In the genomic region with DNA sequence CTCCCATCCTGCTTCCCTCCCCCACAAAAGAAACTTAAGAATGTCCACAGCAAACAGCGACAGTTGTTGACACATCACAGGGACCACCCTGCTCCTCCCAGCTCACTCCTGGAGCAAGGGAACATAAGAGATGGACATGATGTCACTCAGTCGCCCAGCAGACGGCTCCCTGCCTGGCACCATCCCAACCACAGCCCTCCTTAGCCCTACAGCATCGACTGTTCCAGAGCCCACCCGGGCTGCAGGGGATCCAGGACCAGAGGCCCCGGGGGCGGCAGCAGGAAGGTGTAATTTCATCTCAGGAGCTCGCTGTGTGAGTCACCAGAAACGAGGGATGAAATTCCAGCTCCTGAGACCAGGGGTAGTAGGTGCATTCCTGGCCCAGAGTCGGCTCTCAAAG, we compare ENCODE assay signal across 8 mouse cellular contexts. TPM values are rescaled to one million over a fixed set of nuclear protein-coding genes. Genes with fewer than 3 reads are reported as not detected.
A peak's percentile ranks its signal among the peaks of the same experiment; 100 is the strongest.
DNase-seq lines count a peak whose midpoint lies in the region; ATAC-seq lines count a peak whose summit lies in the region.
"Had no signal": no experiment of that assay in that cellular context is flagged by ENCODE, and none has a peak within 500 bp of the region (broad histone marks: within the 10 kb centered on the region; RNA-seq: fewer than 3 reads in every experiment).

No protein-coding gene starts in this region.

- H3K9me3 ChIP-seq in heart, embryonic 14.5 days (ENCODE audit: control insufficient read depth, low read length), result 0 out of 2 replicates have a peak, but pooled peaks cover 3% of the 10 kb centered on the region
- H3K9me3 ChIP-seq in midbrain, embryonic 14.5 days (ENCODE audit: control insufficient read depth, low read length), result peaks cover 6% of the 10 kb centered on the region; the same call in 1 of the 2 replicates
- no peaks in the 10 kb centered on the region for H3K9me3 ChIP-seq in midbrain, embryonic 16.5 days (replicated peaks; ENCODE audit: control insufficient read depth, low read length, poor library complexity, severe bottlenecking)
- H3K9me3 ChIP-seq in forebrain, embryonic 14.5 days (replicated peaks; ENCODE audit: control insufficient read depth, low read length), result no peaks in the 10 kb centered on the region
- H3K9me3 ChIP-seq in stomach, embryonic 16.5 days (replicated peaks; ENCODE audit: control insufficient read depth, low read length), result peaks cover 5% of the 10 kb centered on the region; the same call in 1 of the 2 replicates

- H3K27me3 ChIP-seq in heart, embryonic 14.5 days (ENCODE audit: control insufficient read depth, insufficient read depth, low read length), result no peaks in the 10 kb centered on the region
- no peaks in the 10 kb centered on the region for H3K27me3 ChIP-seq in midbrain, embryonic 14.5 days (ENCODE audit: control insufficient read depth, insufficient read depth, low read length)
- no peaks in the 10 kb centered on the region for H3K27me3 ChIP-seq in midbrain, embryonic 16.5 days (ENCODE audit: control insufficient read depth, insufficient read depth, low read depth, low read length)
- H3K27me3 ChIP-seq in forebrain, embryonic 14.5 days (replicated peaks; ENCODE audit: control insufficient read depth, insufficient read depth, low read length), result no peaks in the 10 kb centered on the region
- H3K27me3 ChIP-seq in stomach, embryonic 16.5 days (ENCODE audit: control insufficient read depth, insufficient read depth, low read length), result no peaks in the 10 kb centered on the region

- H3K4me2 ChIP-seq in heart, embryonic 14.5 days (ENCODE audit: low read length), result peak overlapping the region; percentile 26
- no peak overlapping the region for H3K4me2 ChIP-seq in midbrain, embryonic 14.5 days (ENCODE audit: low read length)
- no peak overlapping the region for H3K4me2 ChIP-seq in midbrain, embryonic 16.5 days (ENCODE audit: low read length)
- no peak overlapping the region for H3K4me2 ChIP-seq in forebrain, embryonic 14.5 days (ENCODE audit: low read length)
- 0 out of 2 replicates have a peak overlapping the region, but pooled peaks have one; percentile 33 for H3K4me2 ChIP-seq in stomach, embryonic 16.5 days (ENCODE audit: low read depth, low read length)

- H3K4me1 ChIP-seq in heart, embryonic 14.5 days (ENCODE audit: control insufficient read depth in 2 of 2, insufficient read depth in 2 of 2, low read length in 2 of 2), result peaks cover 26 to 39% of the 10 kb centered on the region in 2 experiments
- 0 out of 2 replicates have a peak, but pooled peaks cover 6% of the 10 kb centered on the region for H3K4me1 ChIP-seq in midbrain, embryonic 14.5 days (ENCODE audit: control insufficient read depth, insufficient read depth, low read length)
- peaks cover 2% of the 10 kb centered on the region; the same call in 1 of the 2 replicates for H3K4me1 ChIP-seq in midbrain, embryonic 16.5 days (ENCODE audit: control insufficient read depth, insufficient read depth, low read length)
- no peaks in the 10 kb centered on the region for H3K4me1 ChIP-seq in forebrain, embryonic 14.5 days (ENCODE audit: control insufficient read depth, insufficient read depth, low read length)
- H3K4me1 ChIP-seq in stomach, embryonic 16.5 days (ENCODE audit: control insufficient read depth, insufficient read depth, low read length), result peaks cover 26% of the 10 kb centered on the region

- ATAC-seq in heart, embryonic 14.5 days (ENCODE audit: insufficient number of reproducible peaks, insufficient read depth, low FRiP score, low read depth), result no peak
- ATAC-seq in midbrain, embryonic 14.5 days (ENCODE audit: low FRiP score, low TSS enrichment), result no peak
- no peak for ATAC-seq in midbrain, embryonic 16.5 days
- peak; percentile 48; the same call in 1 of the 2 replicates for ATAC-seq in forebrain, embryonic 14.5 days
- ATAC-seq in stomach, embryonic 16.5 days (ENCODE audit: insufficient read depth, low FRiP score), result no peak

- peaks cover 11% of the 10 kb centered on the region; the same call in 1 of the 2 replicates for H3K36me3 ChIP-seq in heart, embryonic 14.5 days (ENCODE audit: control insufficient read depth, insufficient read depth, low read length)
- 0 out of 2 replicates have a peak, but pooled peaks cover 8% of the 10 kb centered on the region for H3K36me3 ChIP-seq in midbrain, embryonic 14.5 days (ENCODE audit: control insufficient read depth, insufficient read depth, low read length)
- H3K36me3 ChIP-seq in midbrain, embryonic 16.5 days (ENCODE audit: control insufficient read depth, insufficient read depth, low read length), result peaks cover 7% of the 10 kb centered on the region; the same call in 1 of the 2 replicates
- H3K36me3 ChIP-seq in forebrain, embryonic 14.5 days (ENCODE audit: control insufficient read depth, insufficient read depth, low read length), result peaks cover 10% of the 10 kb centered on the region
- H3K36me3 ChIP-seq in stomach, embryonic 16.5 days (ENCODE audit: control insufficient read depth, insufficient read depth, low read length), result peaks cover 9% of the 10 kb centered on the region; the same call in 1 of the 2 replicates

- no peak overlapping the region for H3K4me3 ChIP-seq in heart, embryonic 14.5 days (ENCODE audit: control insufficient read depth in 1 of 2, insufficient read depth in 1 of 2, low read depth in 1 of 2, low read length in 2 of 2)
- no peak overlapping the region for H3K4me3 ChIP-seq in midbrain, embryonic 14.5 days (replicated peaks; ENCODE audit: low read depth, low read length)
- H3K4me3 ChIP-seq in midbrain, embryonic 16.5 days (ENCODE audit: low read depth, low read length), result no peak overlapping the region
- H3K4me3 ChIP-seq in forebrain, embryonic 14.5 days (ENCODE audit: low read depth, low read length), result no peak overlapping the region
- no peak overlapping the region for H3K4me3 ChIP-seq in stomach, embryonic 16.5 days (replicated peaks; ENCODE audit: low read length)

- DNase-seq in heart, postnatal 36 days, result no peak
- DNase-seq in midbrain, embryonic 14.5 days, result no peak
- no peak for DNase-seq in forebrain, embryonic 14.5 days (ENCODE audit: low spot score)
- no peak for DNase-seq in retina, embryonic 14.5 days (ENCODE audit: low spot score)
- DNase-seq: layer of hippocampus, adult 9-11 months had no signal

- peak overlapping the region; percentile 83 to 97 for H3K27ac ChIP-seq in heart, embryonic 14.5 days (replicated peaks in 1 of 2; ENCODE audit: control insufficient read depth in 1 of 2, insufficient read depth in 1 of 2, low read depth in 2 of 2, low read length in 2 of 2)
- 0 out of 2 replicates have a peak overlapping the region, but pooled peaks have one; percentile 52 for H3K27ac ChIP-seq in midbrain, embryonic 14.5 days (replicated peaks; ENCODE audit: low read depth, low read length)
- no peak overlapping the region for H3K27ac ChIP-seq in midbrain, embryonic 16.5 days (ENCODE audit: low read length)
- H3K27ac ChIP-seq in forebrain, embryonic 14.5 days (ENCODE audit: low read depth, low read length), result no peak overlapping the region; the same call in 1 of the 2 replicates
- H3K27ac ChIP-seq in stomach, embryonic 16.5 days (ENCODE audit: low read length), result peak overlapping the region; percentile 95

- H3K9ac ChIP-seq in heart, embryonic 14.5 days (ENCODE audit: low read length), result peak overlapping the region; percentile 51
- no peak overlapping the region for H3K9ac ChIP-seq in midbrain, embryonic 14.5 days (replicated peaks; ENCODE audit: low read length)
- no peak overlapping the region for H3K9ac ChIP-seq in midbrain, embryonic 16.5 days (ENCODE audit: low read depth, low read length)
- no peak overlapping the region for H3K9ac ChIP-seq in forebrain, embryonic 14.5 days (ENCODE audit: low read length)
- H3K9ac ChIP-seq in stomach, embryonic 16.5 days (ENCODE audit: low read length), result peak overlapping the region; percentile 51

- 10% methylated on average over 10 of the region's 10 CpGs for WGBS in heart, embryonic 14.5 days
- WGBS in midbrain, embryonic 14.5 days, result 77% methylated on average over 10 of the region's 10 CpGs
- WGBS in midbrain, embryonic 16.5 days, result 74% methylated on average over 10 of the region's 10 CpGs
- WGBS in forebrain, embryonic 14.5 days, result 54% methylated on average over 10 of the region's 10 CpGs
- 16% methylated on average over 10 of the region's 10 CpGs for WGBS in stomach, embryonic 16.5 days

- intact Hi-C loops in heart, postnatal 36 days (cut with DNase I), result no loop called here

RNA-seq across cellular contexts. Expression of gene Gtf2ird1, which starts 10.6 kb away (rescaled TPM):
- 53.9 and 55.0 TPM in 2 replicates for polyA plus RNA-seq in heart, embryonic 14.5 days (2014; fragmentation: Nextera tagmentation; extraction: Ambion mirVana)
- 10 to 100 TPM; 23.4 to 26.9 TPM for total RNA-seq in heart, postnatal 36 days (2021)
- 75.1 and 75.5 TPM in 2 replicates for polyA plus RNA-seq in midbrain, embryonic 14.5 days (2014; fragmentation: Nextera tagmentation; extraction: Ambion mirVana)
- 74.3 and 81.5 TPM in 2 replicates for polyA plus RNA-seq in midbrain, embryonic 16.5 days (2015; fragmentation: Nextera tagmentation; extraction: Ambion mirVana)
- 50.9 and 60.7 TPM in 2 replicates for polyA plus RNA-seq in forebrain, embryonic 14.5 days (2014; fragmentation: Nextera tagmentation; extraction: Ambion mirVana)
- polyA plus RNA-seq in stomach, embryonic 16.5 days (2015; fragmentation: Nextera tagmentation; extraction: Ambion mirVana), result 70.5 and 75.0 TPM in 2 replicates

Comparison
In these comparisons a context has a peak if more than half of its experiments do, and no peak if none do; other contexts are left out.
1. H3K27ac ChIP-seq: peak in heart, embryonic 14.5 days (2 of 2), midbrain, embryonic 14.5 days (single experiment) and stomach, embryonic 16.5 days (single experiment); none in midbrain, embryonic 16.5 days (single experiment) and forebrain, embryonic 14.5 days (single experiment).
2. H3K4me2 ChIP-seq: peak in heart, embryonic 14.5 days (single experiment) and stomach, embryonic 16.5 days (single experiment); none in midbrain, embryonic 14.5 days (single experiment), midbrain, embryonic 16.5 days (single experiment) and forebrain, embryonic 14.5 days (single experiment).
3. H3K9ac ChIP-seq: peak in heart, embryonic 14.5 days (single experiment) and stomach, embryonic 16.5 days (single experiment); none in midbrain, embryonic 14.5 days (single experiment), midbrain, embryonic 16.5 days (single experiment) and forebrain, embryonic 14.5 days (single experiment).